Mouse (Mus musculus) myocyte (in vitro differentiated cells): ENCODE data around the gene Ranbp1.

ENCODE experiments used
- CEBPB ChIP-seq: IDR thresholded peaks from 2 replicates; pipeline ENCODE4 v1.6.1; 2011; ENCODE audit warnings: mild to moderate bottlenecking, moderate library complexity; ENCODE audit not compliant: poor library complexity, insufficient read depth, severe bottlenecking
- MAX ChIP-seq: IDR thresholded peaks from one replicate; pipeline ENCODE4 v1.6.1; 2011; ENCODE audit warnings: low read depth, mild to moderate bottlenecking, control low read depth
- POLR2A ChIP-seq: IDR thresholded peaks from one replicate; pipeline ENCODE4 v1.6.1; 2011; ENCODE audit warnings: low read depth, mild to moderate bottlenecking, control low read depth, moderate library complexity; ENCODE audit not compliant: insufficient read length
- POLR2AphosphoS2 ChIP-seq: IDR thresholded peaks from one replicate; pipeline ENCODE4 v1.6.1; 2011; ENCODE audit warnings: low read depth, control low read depth; ENCODE audit not compliant: insufficient read length
- USF1 ChIP-seq: IDR thresholded peaks from one replicate; pipeline ENCODE4 v1.6.1; 2011; ENCODE audit warnings: low read depth, mild to moderate bottlenecking, control low read depth, moderate library complexity

- TF ChIP-seq POLR2A = no peak
- no peak for TF ChIP-seq USF1
- TF ChIP-seq MAX = no peak
- TF ChIP-seq POLR2AphosphoS2 = no peak
- no peak for TF ChIP-seq CEBPB
Measured at GRCm38 (mm10) chr16:18191006-18191405, 57.5 kb downstream of the Ranbp1 start.
